Mouse (Mus musculus): ENCODE results near the gene Bglap. TPM values are rescaled to one million over a fixed set of nuclear protein-coding genes. Genes with fewer than 3 reads are reported as not detected.
A peak's percentile ranks its signal among the peaks of the same experiment; 100 is the strongest.

The Bglap gene
- polyA plus RNA-seq, 1 experiment from 2014 or later = not detected

DNA sequence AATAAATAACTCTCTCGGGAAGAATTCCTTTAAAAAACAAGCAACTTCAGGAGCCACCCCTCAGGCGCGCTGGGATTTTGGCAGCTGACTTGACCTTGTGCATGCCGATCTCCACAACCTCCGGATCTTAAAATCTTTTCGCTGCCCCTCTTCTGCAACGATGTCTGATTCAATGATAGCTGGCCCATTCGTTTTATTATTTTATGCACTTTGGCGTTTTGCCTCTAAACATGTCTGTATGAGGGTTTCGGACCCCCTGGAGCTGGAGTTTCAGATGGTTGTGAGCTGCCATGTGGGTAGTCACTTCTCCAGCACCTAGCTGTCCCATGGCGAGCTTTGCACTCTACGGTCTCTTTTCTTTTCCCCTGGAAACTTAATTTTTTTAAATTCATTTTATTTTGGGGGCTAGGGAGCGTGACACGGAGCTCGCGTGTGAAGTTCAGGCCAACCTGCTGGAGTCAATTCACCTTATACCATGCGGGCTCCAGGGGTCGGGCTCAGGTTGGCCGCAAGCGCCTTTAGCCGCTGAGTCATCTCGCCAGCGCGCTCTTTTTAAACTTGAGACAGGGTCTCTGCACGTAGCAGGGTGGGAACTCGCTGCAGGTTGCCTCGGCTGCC, 48.7 kb downstream of the Bglap start:
- 1% methylated on average over 27 of the region's 27 CpGs for WGBS
- H3K4me3 ChIP-seq = peak overlapping the region; percentile 76
- peak; percentile 52; the same call in 1 of the 2 replicates for ATAC-seq (ENCODE audit: low FRiP score, low read depth)
- H3K27ac ChIP-seq = peak overlapping the region; percentile 90
- H3K9me3 ChIP-seq = no peaks in the 10 kb centered on the region
- H3K4me1 ChIP-seq = peaks cover 23% of the 10 kb centered on the region
- H3K4me2 ChIP-seq (replicated peaks) = peak overlapping the region; percentile 79
- H3K36me3 ChIP-seq = peaks cover 7% of the 10 kb centered on the region
- peak overlapping the region; percentile 89 for H3K9ac ChIP-seq
- no peaks in the 10 kb centered on the region for H3K27me3 ChIP-seq

DNA sequence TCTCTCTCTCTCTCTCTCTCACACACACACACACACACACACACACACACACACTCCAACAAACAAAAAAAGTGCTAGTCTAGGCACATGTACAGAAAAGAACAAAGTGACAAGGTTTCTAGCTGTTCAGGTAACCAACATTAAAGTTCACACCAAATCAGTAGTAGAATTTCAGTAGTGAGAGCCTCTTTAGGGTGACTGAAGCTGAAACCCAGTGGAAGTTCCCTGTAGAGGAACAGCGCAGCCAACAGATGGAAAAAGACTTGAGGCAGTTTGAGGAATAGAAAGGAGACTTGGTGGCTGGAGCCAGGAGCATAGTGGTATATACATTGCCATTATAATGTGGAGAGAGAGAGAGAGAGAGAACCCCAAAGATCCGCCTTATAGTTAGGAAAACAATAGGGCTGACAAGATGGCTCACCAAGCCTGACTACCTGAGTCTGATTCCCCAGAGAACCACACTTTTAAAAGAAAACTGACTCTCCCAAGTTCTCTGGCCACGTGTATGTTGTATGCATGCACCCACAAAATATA, 49.3 kb downstream of the Bglap start:
- 39% methylated on average over 3 of the region's 3 CpGs for WGBS
- Histone ChIP-seq H3K36me3 (peaks cover 10% of the 10 kb centered on the region), H3K9me3 (no peaks in the 10 kb centered on the region), H3K9ac (peak overlapping the region; percentile 89), H3K4me3 (peak overlapping the region; percentile 76), H3K4me1 (peaks cover 23% of the 10 kb centered on the region), H3K27me3 (no peaks in the 10 kb centered on the region), H3K4me2 (replicated peaks) (peak overlapping the region; percentile 79), H3K27ac (peak overlapping the region; percentile 90)
- no peak for ATAC-seq (ENCODE audit: low FRiP score, low read depth)

DNA sequence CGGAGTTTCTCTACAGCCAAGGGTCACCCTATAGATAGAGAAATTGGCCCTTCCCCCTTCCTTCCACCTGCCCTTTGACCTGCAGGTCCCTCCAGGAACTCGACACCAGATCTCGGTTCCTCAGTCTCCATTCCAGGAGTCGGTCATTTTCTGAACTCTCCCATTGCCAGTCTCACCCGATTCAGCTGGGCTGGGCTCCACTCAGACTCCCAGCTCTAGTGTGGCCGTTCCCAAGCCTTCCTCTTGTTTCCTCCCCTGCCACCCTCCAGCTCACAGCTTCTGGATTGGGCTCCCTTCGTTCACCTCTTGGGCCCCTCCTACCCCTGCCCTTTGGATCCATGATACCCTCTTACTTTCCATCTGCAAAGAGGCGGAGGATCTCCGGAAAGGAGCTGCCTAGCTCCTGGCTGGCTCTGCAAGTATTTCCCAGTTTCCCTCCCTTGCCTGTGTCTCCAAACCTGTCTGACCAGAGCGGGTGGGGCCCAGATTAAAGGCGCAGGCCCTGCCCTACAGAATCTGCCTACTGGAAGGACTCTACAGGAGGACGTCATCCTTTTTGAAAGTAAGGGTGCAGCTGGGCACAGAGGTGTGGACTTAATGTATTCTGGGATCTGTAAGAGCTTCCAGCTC, 50.1 kb downstream of the Bglap start:
- ATAC-seq (ENCODE audit: low FRiP score, low read depth) = no peak
- 53% methylated on average over 12 of the region's 12 CpGs for WGBS
- Histone ChIP-seq H3K9me3 (no peaks in the 10 kb centered on the region), H3K4me3 (peak overlapping the region; percentile 15), H3K27me3 (no peaks in the 10 kb centered on the region), H3K9ac (0 out of 2 replicates have a peak overlapping the region, but pooled peaks have one; percentile 8), H3K4me1 (peaks cover 23% of the 10 kb centered on the region), H3K4me2 (replicated peaks) (peak overlapping the region; percentile 16; the same call in 1 of the 2 replicates), H3K27ac (peak overlapping the region; percentile 48; the same call in 1 of the 2 replicates), H3K36me3 (peaks cover 18% of the 10 kb centered on the region)

Other genes starting within 250 kb of the Bglap start
- gene Mef2d, start 242.1 kb downstream of the Bglap start, polyA plus RNA-seq (2015; fragmentation: Nextera tagmentation; extraction: Ambion mirVana) = 16.4 and 19.7 TPM in 2 replicates
- 4.8 and 5.7 TPM in 2 replicates for gene Rhbg, start 129.8 kb downstream of the Bglap start, polyA plus RNA-seq (2015; fragmentation: Nextera tagmentation; extraction: Ambion mirVana)
- gene Gm38392, start 97.3 kb downstream of the Bglap start, polyA plus RNA-seq (2015; fragmentation: Nextera tagmentation; extraction: Ambion mirVana) = 0.80 and 1.0 TPM in 2 replicates
- gene Tsacc, start 87.5 kb downstream of the Bglap start, polyA plus RNA-seq (2015; fragmentation: Nextera tagmentation; extraction: Ambion mirVana) = 12.8 and 15.5 TPM in 2 replicates
- gene Cct3, start 87.3 kb downstream of the Bglap start, polyA plus RNA-seq (2015; fragmentation: Nextera tagmentation; extraction: Ambion mirVana) = 557 and 573 TPM in 2 replicates
- 174 and 188 TPM in 2 replicates for gene Glmp, start 59.4 kb downstream of the Bglap start, polyA plus RNA-seq (2015; fragmentation: Nextera tagmentation; extraction: Ambion mirVana)
- 6.4 and 6.8 TPM in 2 replicates for gene Tmem79, start 48.3 kb downstream of the Bglap start, polyA plus RNA-seq (2015; fragmentation: Nextera tagmentation; extraction: Ambion mirVana)
- gene Smg5, start 48.2 kb downstream of the Bglap start, polyA plus RNA-seq (2015; fragmentation: Nextera tagmentation; extraction: Ambion mirVana) = 54.9 and 58.4 TPM in 2 replicates
- gene Paqr6, start 19.9 kb downstream of the Bglap start, polyA plus RNA-seq (2015; fragmentation: Nextera tagmentation; extraction: Ambion mirVana) = 7.6 and 8.7 TPM in 2 replicates
- gene Bglap3, start 11.7 kb downstream of the Bglap start, polyA plus RNA-seq (2015; fragmentation: Nextera tagmentation; extraction: Ambion mirVana) = 0.37 TPM in 1 of 2 replicates, not detected in the other
- not detected in 2 replicates for gene Bglap2, start 5.8 kb downstream of the Bglap start, polyA plus RNA-seq (2015; fragmentation: Nextera tagmentation; extraction: Ambion mirVana)
- 125 and 127 TPM in 2 replicates for gene Pmf1, start 25.9 kb upstream of the Bglap start, polyA plus RNA-seq (2015; fragmentation: Nextera tagmentation; extraction: Ambion mirVana)
- 17.3 and 18.3 TPM in 2 replicates for gene Slc25a44, start 40.7 kb upstream of the Bglap start, polyA plus RNA-seq (2015; fragmentation: Nextera tagmentation; extraction: Ambion mirVana)
- gene Sema4a, start 76.7 kb upstream of the Bglap start, polyA plus RNA-seq (2015; fragmentation: Nextera tagmentation; extraction: Ambion mirVana) = 7.9 and 9.9 TPM in 2 replicates
- gene Lmna, start 125.5 kb upstream of the Bglap start, polyA plus RNA-seq (2015; fragmentation: Nextera tagmentation; extraction: Ambion mirVana) = 174 and 183 TPM in 2 replicates
- 32.9 and 33.9 TPM in 2 replicates for gene Mex3a, start 147.9 kb upstream of the Bglap start, polyA plus RNA-seq (2015; fragmentation: Nextera tagmentation; extraction: Ambion mirVana)
- 7.7 and 9.3 TPM in 2 replicates for gene Rab25, start 163.8 kb upstream of the Bglap start, polyA plus RNA-seq (2015; fragmentation: Nextera tagmentation; extraction: Ambion mirVana)
- gene Lamtor2, start 168.6 kb upstream of the Bglap start, polyA plus RNA-seq (2015; fragmentation: Nextera tagmentation; extraction: Ambion mirVana) = 147 and 154 TPM in 2 replicates
- 46.6 and 48.2 TPM in 2 replicates for gene Ubqln4, start 169.3 kb upstream of the Bglap start, polyA plus RNA-seq (2015; fragmentation: Nextera tagmentation; extraction: Ambion mirVana)
- 294 and 306 TPM in 2 replicates for gene Ssr2, start 191.4 kb upstream of the Bglap start, polyA plus RNA-seq (2015; fragmentation: Nextera tagmentation; extraction: Ambion mirVana)
- gene Arhgef2, start 221.5 kb upstream of the Bglap start, polyA plus RNA-seq (2015; fragmentation: Nextera tagmentation; extraction: Ambion mirVana) = 105 and 107 TPM in 2 replicates

All from limb, embryonic 13.5 days (tissue).